Mouse (Mus musculus): ENCODE results near the gene Pcolce2. TPM values are rescaled to one million over a fixed set of nuclear protein-coding genes. Genes with fewer than 3 reads are reported as not detected.
A peak's percentile ranks its signal among the peaks of the same experiment; 100 is the strongest.

Gene Pcolce2
- polyA plus RNA-seq, 2 experiments, result 6.8 to 18.6 TPM

DNA sequence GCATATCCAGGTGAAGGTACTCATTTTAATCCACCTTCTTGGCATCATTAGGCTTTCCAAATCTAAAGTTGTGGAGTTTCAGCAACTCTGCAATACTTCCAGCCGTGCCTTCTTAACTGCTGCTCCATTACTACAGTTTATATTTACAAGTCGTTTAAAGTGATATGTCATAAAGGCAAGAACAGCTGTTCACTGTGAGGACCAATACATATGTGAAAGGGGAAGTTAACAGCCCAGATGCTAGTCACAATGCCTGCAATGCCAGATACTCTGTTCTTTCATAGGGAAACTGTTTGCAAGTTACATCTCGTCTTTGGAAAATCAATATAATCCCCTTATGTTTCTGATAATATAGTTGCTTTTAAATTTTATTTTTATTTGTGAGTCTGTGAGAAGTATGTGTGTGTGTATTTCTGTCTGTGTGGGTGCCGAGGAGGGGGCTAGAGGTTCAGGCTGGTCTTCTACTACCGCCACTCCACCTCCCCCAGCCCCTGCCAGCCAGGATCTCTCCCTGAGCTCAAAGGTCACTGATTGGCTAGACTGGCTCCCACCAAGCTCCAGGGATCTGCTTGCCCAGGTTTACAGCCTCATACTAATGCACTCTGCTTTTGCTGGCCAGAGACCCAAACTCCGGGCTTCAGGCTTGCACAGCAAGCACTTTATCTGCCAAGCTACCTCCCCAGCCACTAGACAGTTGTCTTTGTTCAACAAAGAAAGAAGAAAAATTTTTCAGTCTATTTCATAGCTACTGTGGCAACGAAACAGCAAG is 107.6 kb downstream of the Pcolce2 start:
- Histone ChIP-seq H3K4me2 (replicated peaks; ENCODE audit: low read depth, low read length, severe bottlenecking) (no peak overlapping the region), H3K4me1 (ENCODE audit: control insufficient read depth, insufficient read depth, low read length) (peaks cover 3% of the 10 kb centered on the region; the same call in 1 of the 2 replicates), H3K27me3 (ENCODE audit: control insufficient read depth, insufficient read depth, low read length) (no peaks in the 10 kb centered on the region), H3K36me3 (ENCODE audit: control insufficient read depth, insufficient read depth, low read length) (no peaks in the 10 kb centered on the region), H3K9me3 (ENCODE audit: control insufficient read depth, low read length) (no peaks in the 10 kb centered on the region), H3K4me3 (replicated peaks; ENCODE audit: low read length) (no peak overlapping the region), H3K9ac (ENCODE audit: low read depth, low read length, severe bottlenecking) (no peak overlapping the region; the same call in 1 of the 2 replicates), H3K27ac (replicated peaks; ENCODE audit: low read depth, low read length) (no peak overlapping the region)
- WGBS, result 27% methylated on average over 7 of the region's 7 CpGs
- DNase-seq (ENCODE audit: low spot score), result peak; percentile 16
- TF ChIP-seq POLR2A (IDR thresholded peaks at IDR 0.05; ENCODE audit: borderline replicate concordance, extremely low read depth, insufficient read depth, insufficient read length), result no peak
- no peak for ATAC-seq (ENCODE audit: low FRiP score, low read depth)

GRCm38 (mm10) chr9:95747298-95747697 is 109.9 kb downstream of the Pcolce2 start:
- no peak overlapping the region for H3K9ac ChIP-seq (ENCODE audit: low read depth, low read length, severe bottlenecking)
- TF ChIP-seq POLR2A (IDR thresholded peaks at IDR 0.05; ENCODE audit: borderline replicate concordance, extremely low read depth, insufficient read depth, insufficient read length), result no peak
- H3K27ac ChIP-seq (replicated peaks; ENCODE audit: low read depth, low read length), result no peak overlapping the region
- peaks cover 6% of the 10 kb centered on the region for H3K4me1 ChIP-seq (ENCODE audit: control insufficient read depth, insufficient read depth, low read length)
- no peak overlapping the region for H3K4me2 ChIP-seq (replicated peaks; ENCODE audit: low read depth, low read length, severe bottlenecking)
- H3K4me3 ChIP-seq (replicated peaks; ENCODE audit: low read length), result no peak overlapping the region
- no peaks in the 10 kb centered on the region for H3K36me3 ChIP-seq (ENCODE audit: control insufficient read depth, insufficient read depth, low read length)
- WGBS, result 89% methylated on average over 5 of the region's 5 CpGs
- no peak for DNase-seq (ENCODE audit: low spot score)
- H3K27me3 ChIP-seq (ENCODE audit: control insufficient read depth, insufficient read depth, low read length), result peaks cover 5% of the 10 kb centered on the region; the same call in 1 of the 2 replicates
- no peaks in the 10 kb centered on the region for H3K9me3 ChIP-seq (ENCODE audit: control insufficient read depth, low read length)
- ATAC-seq (ENCODE audit: low FRiP score, low read depth), result no peak

Other genes starting within 250 kb of the Pcolce2 start
- gene Chst2, start 230.9 kb upstream of the Pcolce2 start, polyA plus RNA-seq (2012; rRNA removed), result 7.5 and 9.7 TPM in 2 replicates
- gene Chst2, start 230.9 kb upstream of the Pcolce2 start, polyA plus RNA-seq (2014; fragmentation: Nextera tagmentation; extraction: Ambion mirVana), result 10.6 and 12.9 TPM in 2 replicates
- 22.4 and 35.3 TPM in 2 replicates for gene U2surp, start 125.6 kb upstream of the Pcolce2 start, polyA plus RNA-seq (2012; rRNA removed)
- 115 and 123 TPM in 2 replicates for gene U2surp, start 125.6 kb upstream of the Pcolce2 start, polyA plus RNA-seq (2014; fragmentation: Nextera tagmentation; extraction: Ambion mirVana)
- 0.33 and 0.38 TPM in 2 replicates for gene Paqr9, start 77.9 kb upstream of the Pcolce2 start, polyA plus RNA-seq (2012; rRNA removed)
- 0.08 and 0.12 TPM in 2 replicates for gene Paqr9, start 77.9 kb upstream of the Pcolce2 start, polyA plus RNA-seq (2014; fragmentation: Nextera tagmentation; extraction: Ambion mirVana)
- 3.4 and 3.6 TPM in 2 replicates for gene Trpc1, start 112.8 kb downstream of the Pcolce2 start, polyA plus RNA-seq (2012; rRNA removed)
- gene Trpc1, start 112.8 kb downstream of the Pcolce2 start, polyA plus RNA-seq (2014; fragmentation: Nextera tagmentation; extraction: Ambion mirVana), result 2.7 and 2.9 TPM in 2 replicates
- gene Pls1, start 207.7 kb downstream of the Pcolce2 start, polyA plus RNA-seq (2012; rRNA removed), result 0.69 and 0.95 TPM in 2 replicates
- gene Pls1, start 207.7 kb downstream of the Pcolce2 start, polyA plus RNA-seq (2014; fragmentation: Nextera tagmentation; extraction: Ambion mirVana), result 1.8 TPM in 2 replicates
- gene Atr, start 220.0 kb downstream of the Pcolce2 start, polyA plus RNA-seq (2012; rRNA removed), result 12.8 and 14.0 TPM in 2 replicates
- 14.9 and 17.0 TPM in 2 replicates for gene Atr, start 220.0 kb downstream of the Pcolce2 start, polyA plus RNA-seq (2014; fragmentation: Nextera tagmentation; extraction: Ambion mirVana)